Mouse (Mus musculus) ovary, postnatal 36 days (tissue): ENCODE results near the gene Brf1.

Experiments used
- DNase-seq: peaks from one replicate; pipeline ENCODE4 v3.0.0; 2022; ENCODE audit warnings: low spot score, mixed read lengths

Gene Brf1

GRCm38 (mm10) chr12:112938873-112939565, 61.5 kb downstream of the Brf1 start:
- DNase-seq: no peak

- DNase-seq: no peak
Observed at GRCm38 (mm10) chr12:112938366-112938765, 62.1 kb downstream of the Brf1 start.

- no peak for DNase-seq
Observed at GRCm38 (mm10) chr12:112937906-112938305, 62.6 kb downstream of the Brf1 start.

GRCm38 (mm10) chr12:112932647-112933046, 67.9 kb downstream of the Brf1 start:
- DNase-seq: no peak

GRCm38 (mm10) chr12:112929562-112930352, 70.7 kb downstream of the Brf1 start, which contains the start of gene Jag2:
Gene Jag2, minus strand, starts transcription at chr12:112929776.
- DNase-seq: peak; percentile 58

GRCm38 (mm10) chr12:112928401-112929241, 71.9 kb downstream of the Brf1 start:
- DNase-seq: peak; percentile 33

GRCm38 (mm10) chr12:112927265-112927664, 73.2 kb downstream of the Brf1 start:
- no peak for DNase-seq

- DNase-seq: no peak
Observed at GRCm38 (mm10) chr12:112925950-112926349, 74.6 kb downstream of the Brf1 start.

GRCm38 (mm10) chr12:112922541-112922940, 78.0 kb downstream of the Brf1 start:
- no peak for DNase-seq

- no peak for DNase-seq
Observed at GRCm38 (mm10) chr12:112921518-112921917, 79.0 kb downstream of the Brf1 start.

GRCm38 (mm10) chr12:112917906-112918305, 82.6 kb downstream of the Brf1 start:
- no peak for DNase-seq

GRCm38 (mm10) chr12:112917486-112917885, 83.0 kb downstream of the Brf1 start:
- no peak for DNase-seq

GRCm38 (mm10) chr12:112916698-112917400, 83.7 kb downstream of the Brf1 start:
- no peak for DNase-seq

- no peak for DNase-seq
Observed at GRCm38 (mm10) chr12:112915587-112915986, 84.9 kb downstream of the Brf1 start.

- no peak for DNase-seq
Observed at GRCm38 (mm10) chr12:112914527-112914926, 86.0 kb downstream of the Brf1 start.

- DNase-seq: no peak
Observed at GRCm38 (mm10) chr12:112912951-112913745, 87.4 kb downstream of the Brf1 start.

GRCm38 (mm10) chr12:112911701-112912100, 88.8 kb downstream of the Brf1 start:
- DNase-seq: no peak
